Mouse (Mus musculus) heart, postnatal 36 days (tissue): ENCODE measurements around the gene Clip2. TPM values are rescaled to one million over a fixed set of nuclear protein-coding genes. Genes with fewer than 3 reads are reported as not detected.
"Not testable (repeated sequence)": the region's sequence is repeated elsewhere in the genome, so short reads cannot be mapped to it uniquely, and the experiment has no call there.

Experiments used
- DNase-seq, 2 experiments: peaks; one replicate each; pipeline ENCODE4 v3.0.0; 2021 to 2022
- intact Hi-C: fragments of 180-260 bp; cut with DNase I; formaldehyde crosslinking; loops from one replicate; pipeline ENCODE4 v1.15.1; 2025
- total RNA-seq, 2 experiments: library from RNA; stranded (reverse); gene quantifications; 2 replicates each; pipeline ENCODE4 v1.2.3; 2021

The Clip2 gene
- total RNA-seq, 2 experiments from 2014 or later, result 6.4 to 7.5 TPM

DNA sequence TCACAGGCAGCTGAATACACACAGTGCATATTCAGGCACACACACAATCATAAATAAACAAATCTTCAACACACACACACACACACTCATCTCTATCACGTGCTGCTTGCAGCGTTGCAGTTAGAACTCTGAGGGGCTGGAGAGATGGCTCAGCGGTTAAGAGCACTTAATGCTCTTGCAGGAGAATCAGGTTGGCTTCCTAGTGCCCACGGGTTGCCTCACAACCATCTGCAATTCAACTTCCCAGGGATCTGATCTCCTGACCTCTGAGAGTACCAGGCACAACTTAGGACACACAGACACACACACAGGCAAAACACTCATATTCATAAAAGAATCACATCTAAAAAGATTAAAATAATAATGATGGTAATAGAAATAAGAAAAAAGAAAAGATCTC, 56.4 kb downstream of the Clip2 start:
- no peak for DNase-seq
- intact Hi-C loops, result loop anchor here (2.0 kb wide), 3 partner anchors 87 to 405 kb away; no protein-coding TSS in a partner anchor

DNA sequence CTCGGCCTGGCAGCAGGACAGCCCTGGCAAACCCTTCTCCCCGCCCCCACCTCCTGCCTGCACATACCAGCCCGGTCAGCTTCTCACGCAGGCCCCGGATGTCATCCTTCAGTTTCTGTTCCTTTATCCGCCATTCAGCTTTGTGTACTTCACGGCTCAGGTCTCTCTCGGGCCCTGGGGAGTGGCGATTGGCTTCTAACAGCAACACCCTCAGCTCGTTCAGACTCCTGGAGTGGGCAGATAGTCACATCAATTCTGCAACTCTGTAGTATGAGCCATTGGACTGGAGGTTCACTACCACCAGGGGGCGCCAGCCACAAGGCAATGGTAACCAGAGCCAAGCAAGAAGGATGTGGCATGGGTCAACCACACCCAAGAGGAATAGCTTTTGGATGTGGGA, 58.1 kb downstream of the Clip2 start:
- peak; percentile 88 to 94 for DNase-seq
- intact Hi-C loops, result loop anchor here (2.0 kb wide), 3 partner anchors 89 to 407 kb away; no protein-coding TSS in a partner anchor

GRCm38 (mm10) chr5:134492956-134493355, 59.3 kb downstream of the Clip2 start:
- intact Hi-C loops, result loop anchor here (1.0 kb wide), 1 partner anchor 211 kb away; no protein-coding TSS in a partner anchor
- DNase-seq, result no peak

DNA sequence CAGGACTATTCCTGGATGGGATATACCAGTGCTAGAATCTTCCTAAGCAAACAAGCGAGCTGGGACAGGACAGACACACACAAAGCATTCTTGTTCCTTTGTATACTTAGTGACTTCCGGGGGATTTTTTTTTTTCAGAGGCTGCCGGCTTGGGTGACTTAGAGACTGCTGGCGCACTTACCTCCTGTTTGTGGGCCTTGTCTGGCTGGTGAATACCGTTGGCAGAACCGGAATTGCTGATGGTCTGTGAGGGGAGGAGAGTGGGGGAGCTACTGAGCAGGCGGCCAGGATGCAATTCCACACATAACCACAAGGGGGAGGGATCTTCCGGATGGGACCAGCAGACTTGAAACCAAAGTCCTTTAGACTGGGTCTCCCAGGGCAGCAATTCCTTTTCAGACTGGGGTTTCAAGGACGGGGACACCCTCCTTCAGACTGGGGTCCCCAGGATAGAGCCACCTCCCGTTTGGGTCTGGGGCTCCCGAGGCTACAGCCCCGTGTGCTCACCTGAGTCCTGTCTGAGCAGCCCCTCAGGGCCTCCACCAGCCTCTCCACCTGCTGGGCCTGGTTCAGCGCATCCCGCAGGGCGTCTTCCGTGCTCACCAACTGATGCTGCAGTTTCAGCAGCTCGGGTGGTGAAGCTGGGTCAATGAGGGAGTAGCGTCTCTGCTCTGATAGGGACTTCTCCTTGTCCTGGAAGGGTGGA, 60.4 kb downstream of the Clip2 start:
- peak; percentile 81 to 84 for DNase-seq
- intact Hi-C loops, result loop anchor here (1.0 kb wide), 1 partner anchor 212 kb away; no protein-coding TSS in a partner anchor

- intact Hi-C loops, result no loop called here
- DNase-seq, result no peak
Measured at GRCm38 (mm10) chr5:134491206-134491605, 61.0 kb downstream of the Clip2 start.

DNA sequence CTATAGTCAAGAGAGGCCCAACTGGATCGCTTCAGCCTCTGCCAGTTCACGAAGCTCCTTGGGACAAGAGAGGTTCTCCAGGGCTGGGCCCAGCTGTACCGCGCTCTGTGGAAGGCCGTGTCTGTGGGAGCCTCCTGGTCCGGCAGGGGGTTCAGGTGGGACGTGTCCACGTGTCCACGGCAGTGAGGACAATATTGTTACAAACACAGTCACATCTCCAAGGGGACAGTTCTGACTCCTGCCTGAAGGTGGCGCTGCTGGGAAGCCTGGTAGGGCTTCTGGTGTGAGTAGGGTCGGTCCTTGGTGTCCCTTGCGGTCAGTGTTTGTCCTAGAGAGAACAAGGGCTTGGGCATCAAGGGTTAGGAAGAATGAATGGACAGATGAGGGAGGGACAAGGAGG, 61.8 kb downstream of the Clip2 start:
- peak in 1 of 2 experiments; percentile 37 for DNase-seq
- intact Hi-C loops, result no loop called here

GRCm38 (mm10) chr5:134489583-134489982, 62.7 kb downstream of the Clip2 start:
- intact Hi-C loops, result no loop called here
- DNase-seq, result peak in 1 of 2 experiments; percentile 48

GRCm38 (mm10) chr5:134488596-134488995, 63.6 kb downstream of the Clip2 start:
- intact Hi-C loops, result no loop called here
- no peak for DNase-seq

GRCm38 (mm10) chr5:134488042-134488441, 64.2 kb downstream of the Clip2 start:
- no peak for DNase-seq
- intact Hi-C loops, result no loop called here

DNA sequence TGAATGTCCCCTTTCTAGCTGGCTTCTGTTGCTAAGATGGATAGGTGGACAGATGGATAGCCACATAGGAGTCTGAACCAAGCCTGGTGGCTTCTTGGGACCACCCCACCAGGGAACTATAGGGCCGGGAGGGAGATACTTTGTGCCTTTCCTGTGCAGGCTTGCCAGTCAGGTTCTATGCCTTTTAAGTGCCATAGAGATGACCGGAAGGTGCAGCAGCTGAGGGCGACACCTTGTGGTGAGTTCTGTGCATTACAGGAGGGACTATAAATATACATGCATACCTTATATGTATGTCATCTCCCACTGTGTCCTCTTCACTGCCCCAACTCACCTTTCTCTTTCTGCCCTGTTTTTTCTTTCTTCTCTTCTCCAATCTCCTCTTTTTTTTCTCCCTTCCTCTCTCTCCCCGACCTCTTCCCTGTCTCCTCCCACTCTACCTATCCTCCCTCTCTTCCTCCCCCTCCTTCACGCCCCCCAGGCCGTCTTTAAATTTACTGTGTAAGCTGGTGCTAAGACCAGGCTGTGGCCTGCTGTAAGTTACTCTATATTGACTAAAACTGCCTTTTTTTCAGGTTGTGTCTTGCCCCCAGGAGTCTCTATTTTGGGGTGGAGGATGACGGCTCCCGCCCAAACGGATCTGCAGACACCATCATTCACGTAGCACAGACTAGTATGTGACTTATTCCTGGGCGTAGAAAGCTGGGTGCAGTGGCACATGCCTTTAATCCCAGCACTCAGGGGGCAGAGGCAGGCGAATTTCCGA, 66.2 kb downstream of the Clip2 start:
- peak; percentile 70 to 76 for DNase-seq
- intact Hi-C loops, result loop anchor here (1.0 to 2.0 kb wide), 3 partner anchors 101 to 305 kb away; no protein-coding TSS in a partner anchor

DNA sequence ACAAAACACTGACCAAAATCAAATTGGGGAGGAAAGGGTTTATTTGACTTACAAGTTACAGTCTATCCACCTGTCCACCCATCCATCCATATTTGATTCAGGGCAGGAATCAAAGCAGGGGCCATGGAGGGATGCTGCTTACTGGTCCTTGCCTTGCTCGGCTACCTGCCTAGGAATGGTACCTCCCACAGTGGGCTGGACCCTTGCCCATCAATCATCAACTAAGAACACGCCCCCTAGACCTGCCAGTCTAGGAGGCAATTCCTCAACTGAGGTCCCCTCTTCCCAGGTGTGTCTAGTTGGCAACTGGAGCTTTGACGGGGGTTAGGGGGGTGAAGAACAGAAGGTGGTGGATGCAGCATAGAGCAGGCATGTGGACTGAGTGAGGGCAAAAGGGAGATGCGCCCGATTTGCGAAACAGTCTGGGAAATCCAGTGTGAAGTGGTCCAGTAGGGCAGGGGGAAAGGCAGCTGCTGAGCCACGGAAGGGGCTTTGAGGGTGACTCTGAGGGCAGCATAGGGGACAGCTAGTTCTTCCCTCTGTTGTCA, 67.0 kb downstream of the Clip2 start:
- intact Hi-C loops, result loop anchor here (2.0 kb wide), 1 partner anchor 304 kb away; no protein-coding TSS in a partner anchor

DNA sequence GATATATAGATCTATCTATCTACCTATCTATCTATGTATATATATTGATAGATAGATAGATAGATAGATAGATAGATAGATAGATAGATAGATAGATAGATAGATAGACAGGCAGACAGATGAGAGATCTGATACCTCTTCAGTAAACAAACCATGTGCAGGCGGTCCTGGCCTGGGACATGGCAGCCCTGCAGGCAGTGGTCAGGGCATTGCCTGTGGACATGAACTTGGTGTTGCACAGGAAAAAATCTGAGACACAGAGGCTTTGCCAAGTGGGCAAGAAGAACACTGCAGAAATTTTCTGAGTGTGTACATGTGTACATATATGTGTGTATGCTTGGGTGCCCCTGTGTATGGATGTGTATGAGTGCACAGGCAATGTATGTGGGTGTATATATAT, 68.9 kb downstream of the Clip2 start:
- intact Hi-C loops, result no loop called here

More for the DNA sequence above, 67.0 kb downstream of the Clip2 start:
- no peak for DNase-seq

GRCm38 (mm10) chr5:134482331-134482730, 69.9 kb downstream of the Clip2 start:
- intact Hi-C loops, result no loop called here
- DNase-seq, result no peak

More for the DNA sequence above, 68.9 kb downstream of the Clip2 start:
- DNase-seq, result no peak

DNA sequence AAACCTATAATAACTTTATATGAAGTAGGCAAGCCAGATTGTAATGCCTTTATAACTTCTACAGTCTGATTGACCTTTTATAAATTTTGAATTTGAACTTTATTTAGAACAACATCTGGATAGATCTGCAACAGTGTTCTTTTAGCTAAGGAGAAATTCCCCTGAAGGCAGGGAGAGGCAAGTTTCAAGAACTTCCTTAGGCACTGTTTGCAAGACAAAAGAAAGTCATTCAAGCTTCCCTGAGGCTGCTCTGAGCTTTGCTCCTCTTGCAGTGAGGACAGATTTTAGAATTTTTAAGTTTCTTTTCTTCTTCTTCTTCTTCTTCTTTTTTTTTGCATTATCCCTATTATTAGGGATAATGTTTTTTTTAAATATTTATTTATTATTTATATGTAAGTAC, 73.3 kb downstream of the Clip2 start:
- DNase-seq, intact Hi-C loops: not testable (repeated sequence)

DNA sequence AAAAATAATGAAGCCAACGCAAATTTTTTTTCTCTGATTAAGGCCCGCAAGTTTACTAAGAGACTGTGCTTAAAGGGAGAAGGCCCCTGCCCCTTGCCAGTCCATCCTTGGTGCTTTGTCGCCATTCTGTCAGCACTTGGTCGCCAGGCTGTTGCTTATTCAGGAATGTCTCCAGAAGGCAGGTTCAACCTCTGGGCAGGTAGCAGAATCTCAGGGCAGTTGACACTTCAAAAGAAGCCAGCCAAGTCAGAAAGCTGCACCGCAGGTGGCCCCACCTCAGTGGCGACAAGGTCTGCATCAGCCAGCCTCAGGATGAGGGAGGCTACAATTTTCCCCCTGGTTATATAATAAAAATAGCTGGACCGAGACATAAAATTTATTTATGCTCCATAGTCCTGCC, 76.5 kb downstream of the Clip2 start:
- intact Hi-C loops, DNase-seq: not testable (repeated sequence)

DNA sequence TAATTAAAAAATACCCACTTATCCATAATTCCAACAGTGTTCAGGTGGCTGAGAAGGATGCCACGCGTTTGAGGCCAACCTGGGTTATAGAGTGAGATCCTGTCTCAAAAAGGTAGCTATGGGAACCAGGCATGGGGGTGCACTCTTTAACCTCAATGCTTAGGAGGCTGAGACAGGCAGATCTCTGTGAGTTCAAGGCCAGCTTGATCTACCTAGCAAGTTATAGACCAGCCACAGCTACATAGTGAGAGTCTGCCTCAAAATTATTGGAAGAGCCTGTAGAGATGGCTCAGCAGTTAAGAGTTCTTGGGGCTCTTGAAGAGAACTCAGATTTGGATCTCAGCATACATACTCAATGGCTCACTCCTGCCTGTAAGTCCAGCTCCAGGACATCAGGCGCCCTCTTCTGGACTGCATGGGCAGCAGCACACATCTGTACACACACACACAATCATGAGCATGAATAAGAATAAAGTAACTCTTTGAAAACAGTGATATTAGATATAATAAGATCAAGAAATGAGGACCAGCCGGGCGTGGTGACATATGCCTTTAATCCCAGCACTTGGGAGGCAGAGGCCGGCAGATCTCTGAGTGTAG, 77.1 kb downstream of the Clip2 start:
- intact Hi-C loops, result no loop called here
- DNase-seq, result no peak

DNA sequence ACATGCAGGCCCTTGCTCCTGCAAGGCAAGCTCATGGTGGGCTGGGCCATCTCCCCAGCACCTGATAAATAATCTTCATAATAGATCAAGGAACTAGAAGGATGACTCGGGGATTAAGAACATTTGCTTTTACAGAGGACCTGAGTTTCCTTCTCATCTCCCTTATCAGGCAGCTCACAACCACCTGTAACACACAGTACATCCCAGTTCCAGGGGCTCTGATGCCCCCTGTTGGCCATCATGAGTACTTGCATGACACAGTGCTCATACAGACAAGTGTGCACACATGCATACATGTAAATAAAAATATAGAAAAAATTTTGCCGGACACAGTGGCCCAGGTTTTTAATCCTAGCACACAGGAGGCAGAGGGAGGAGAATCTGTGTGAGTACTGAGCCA, 78.3 kb downstream of the Clip2 start:
- intact Hi-C loops, result loop anchor here (1.0 kb wide), 1 partner anchor 100 kb away; no protein-coding TSS in a partner anchor
- no peak for DNase-seq

DNA sequence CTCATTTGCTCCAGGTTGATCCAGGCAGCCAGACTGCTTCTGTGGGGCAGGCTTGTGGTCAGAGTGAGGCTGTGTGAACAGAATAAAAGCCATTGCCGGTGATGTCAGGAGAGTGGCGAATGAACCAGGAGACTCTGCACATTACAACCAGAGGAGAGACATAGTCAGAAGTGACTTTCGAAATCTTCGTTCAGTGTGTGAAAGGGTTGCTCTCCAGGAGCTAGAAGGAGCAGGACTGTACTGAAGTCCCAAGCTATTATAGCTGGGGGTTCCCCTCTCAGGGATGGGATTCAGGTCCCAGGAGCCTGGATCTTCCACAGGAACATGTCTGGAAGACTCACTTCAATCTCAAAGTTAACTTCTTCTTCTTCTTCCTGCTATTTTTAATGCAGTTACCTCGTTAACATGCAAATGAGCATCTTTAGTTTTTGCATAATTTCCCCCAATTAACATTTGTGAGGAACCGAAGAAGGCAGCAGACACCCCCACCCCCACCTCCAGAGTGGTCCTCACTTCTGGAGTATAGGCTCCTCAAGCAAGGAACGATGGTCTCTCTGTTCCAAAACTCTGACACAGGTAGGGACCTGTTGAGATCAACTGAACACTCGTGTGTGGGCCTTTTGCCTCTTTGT, 81.6 kb downstream of the Clip2 start:
- no peak for DNase-seq
- intact Hi-C loops, result no loop called here

GRCm38 (mm10) chr5:134469559-134470150, 82.6 kb downstream of the Clip2 start:
- no peak for DNase-seq
- intact Hi-C loops, result no loop called here
